Mouse (Mus musculus) v-Abl transformed pro-B cells (cell line): Measurements from ENCODE around the gene Elmo1.

ENCODE experiments used
- in situ Hi-C, 2 experiments: fragments of 400-800 bp; cut with MboI; formaldehyde crosslinking; loops; one replicate each; pipeline ENCODE4 v1.15.1; 2025; ENCODE audit not compliant: unreplicated experiment in 2 of 2

Gene Elmo1

GRCm38 (mm10) chr13:20474600-20474999 lies 384.2 kb downstream of the Elmo1 start:
- in situ Hi-C loops = loop anchor here (5.0 kb wide), 2 partner anchors 162 to 463 kb away; no protein-coding TSS in a partner anchor

- in situ Hi-C loops = loop anchor here (25.0 kb wide), 3 partner anchors 455 to 1255 kb away; partner anchors contain the start of genes Hist1h4j (in 1 of the 2) and Nme8 (in 1 of the 2)
Observed at GRCm38 (mm10) chr13:20481805-20482204, 391.4 kb downstream of the Elmo1 start.

- in situ Hi-C loops = loop anchor here (25.0 kb wide), 3 partner anchors 448 to 1248 kb away; partner anchors contain the start of genes Hist1h4j (in 1 of the 2) and Nme8 (in 1 of the 2)
Observed at GRCm38 (mm10) chr13:20489110-20489509, 398.7 kb downstream of the Elmo1 start.

- in situ Hi-C loops = loop anchor here (25.0 kb wide), 3 partner anchors 447 to 1247 kb away; partner anchors contain the start of genes Hist1h4j (in 1 of the 2) and Nme8 (in 1 of the 2)
Observed at GRCm38 (mm10) chr13:20489698-20490417, 399.5 kb downstream of the Elmo1 start.

- in situ Hi-C loops = loop anchor here (25.0 kb wide), 3 partner anchors 446 to 1246 kb away; partner anchors contain the start of genes Hist1h4j (in 1 of the 2) and Nme8 (in 1 of the 2)
Observed at GRCm38 (mm10) chr13:20490860-20491594, 400.6 kb downstream of the Elmo1 start.

GRCm38 (mm10) chr13:20491666-20492065 lies 401.3 kb downstream of the Elmo1 start:
- in situ Hi-C loops = loop anchor here (25.0 kb wide), 3 partner anchors 446 to 1246 kb away; partner anchors contain the start of genes Hist1h4j (in 1 of the 2) and Nme8 (in 1 of the 2)

GRCm38 (mm10) chr13:20494047-20494739 lies 403.8 kb downstream of the Elmo1 start:
- in situ Hi-C loops = loop anchor here (25.0 kb wide), 3 partner anchors 443 to 1243 kb away; partner anchors contain the start of genes Hist1h4j (in 1 of the 2) and Nme8 (in 1 of the 2)

- in situ Hi-C loops = loop anchor here in 1 of 2 experiments (25.0 kb wide), 1 partner anchor 1235 kb away; the partner anchor contains the start of gene Hist1h4j
Observed at GRCm38 (mm10) chr13:20501923-20502322, 411.5 kb downstream of the Elmo1 start.

GRCm38 (mm10) chr13:20503371-20503770 lies 413.0 kb downstream of the Elmo1 start:
- in situ Hi-C loops = loop anchor here in 1 of 2 experiments (25.0 kb wide), 1 partner anchor 1234 kb away; the partner anchor contains the start of gene Hist1h4j

GRCm38 (mm10) chr13:20507381-20508129 lies 417.2 kb downstream of the Elmo1 start:
- in situ Hi-C loops = loop anchor here in 1 of 2 experiments (25.0 kb wide), 1 partner anchor 1230 kb away; the partner anchor contains the start of gene Hist1h4j

GRCm38 (mm10) chr13:20511026-20511425 lies 420.6 kb downstream of the Elmo1 start:
- in situ Hi-C loops = loop anchor here in 1 of 2 experiments (25.0 kb wide), 1 partner anchor 1226 kb away; the partner anchor contains the start of gene Hist1h4j

- in situ Hi-C loops = loop anchor here in 1 of 2 experiments (25.0 kb wide), 1 partner anchor 1225 kb away; the partner anchor contains the start of gene Hist1h4j
Observed at GRCm38 (mm10) chr13:20512317-20513240, 422.2 kb downstream of the Elmo1 start.

- in situ Hi-C loops = loop anchor here in 1 of 2 experiments (25.0 kb wide), 1 partner anchor 1223 kb away; the partner anchor contains the start of gene Hist1h4j
Observed at GRCm38 (mm10) chr13:20514721-20515120, 424.3 kb downstream of the Elmo1 start.

- in situ Hi-C loops = loop anchor here in 1 of 2 experiments (25.0 kb wide), 1 partner anchor 1221 kb away; the partner anchor contains the start of gene Hist1h4j
Observed at GRCm38 (mm10) chr13:20516096-20516495, 425.7 kb downstream of the Elmo1 start.

- in situ Hi-C loops = loop anchor here in 1 of 2 experiments (25.0 kb wide), 1 partner anchor 1220 kb away; the partner anchor contains the start of gene Hist1h4j
Observed at GRCm38 (mm10) chr13:20517702-20518101, 427.3 kb downstream of the Elmo1 start.

GRCm38 (mm10) chr13:20521492-20521891 lies 431.1 kb downstream of the Elmo1 start:
- in situ Hi-C loops = loop anchor here in 1 of 2 experiments (25.0 kb wide), 1 partner anchor 1216 kb away; the partner anchor contains the start of gene Hist1h4j

GRCm38 (mm10) chr13:20523671-20524070 lies 433.3 kb downstream of the Elmo1 start:
- in situ Hi-C loops = loop anchor here in 1 of 2 experiments (25.0 kb wide), 1 partner anchor 1214 kb away; the partner anchor contains the start of gene Hist1h4j
